Mouse (Mus musculus): ENCODE results near the gene Luc7l3.
A peak's percentile ranks its signal among the peaks of the same experiment; 100 is the strongest.

Luc7l3 gene

GRCm38 (mm10) chr11:94336551-94336950 lies 14.8 kb upstream of the Luc7l3 start:
- no peak for DNase-seq (ENCODE audit: low spot score)

- DNase-seq (ENCODE audit: low spot score), result no peak
These were observed 12.7 kb upstream of the Luc7l3 start for GRCm38 (mm10) chr11:94334386-94334968.

GRCm38 (mm10) chr11:94332726-94333125 lies 10.9 kb upstream of the Luc7l3 start:
- no peak for DNase-seq (ENCODE audit: low spot score)

GRCm38 (mm10) chr11:94330211-94330610 lies 8.4 kb upstream of the Luc7l3 start:
- DNase-seq (ENCODE audit: low spot score), result peak; percentile 40

- peak; percentile 89 for DNase-seq (ENCODE audit: low spot score)
These were observed 7.6 kb upstream of the Luc7l3 start for GRCm38 (mm10) chr11:94329270-94329891.

GRCm38 (mm10) chr11:94328644-94329025 lies 6.8 kb upstream of the Luc7l3 start:
- DNase-seq (ENCODE audit: low spot score), result peak; percentile 56

- DNase-seq (ENCODE audit: low spot score), result peak; percentile 94
These were observed 6.2 kb upstream of the Luc7l3 start, which contains the start of gene Ankrd40 for GRCm38 (mm10) chr11:94327693-94328643. Gene Ankrd40 (plus strand): TSS chr11:94328001.

- DNase-seq (ENCODE audit: low spot score), result peak; percentile 41
These were observed 5.2 kb upstream of the Luc7l3 start for GRCm38 (mm10) chr11:94326961-94327411.

- DNase-seq (ENCODE audit: low spot score), result no peak
These were observed 2.8 kb upstream of the Luc7l3 start for GRCm38 (mm10) chr11:94324618-94325017.

GRCm38 (mm10) chr11:94323271-94323925 lies 1.6 kb upstream of the Luc7l3 start:
- no peak for DNase-seq (ENCODE audit: low spot score)

- no peak for DNase-seq (ENCODE audit: low spot score)
These were observed 848 bp upstream of the Luc7l3 start for GRCm38 (mm10) chr11:94322636-94323035.

GRCm38 (mm10) chr11:94320969-94321930 lies 538 bp downstream of the Luc7l3 start:
- DNase-seq (ENCODE audit: low spot score), result peak; percentile 42

- DNase-seq (ENCODE audit: low spot score), result no peak
These were observed 3.7 kb downstream of the Luc7l3 start for GRCm38 (mm10) chr11:94318056-94318455.

GRCm38 (mm10) chr11:94317515-94317914 lies 4.3 kb downstream of the Luc7l3 start:
- DNase-seq (ENCODE audit: low spot score), result no peak

GRCm38 (mm10) chr11:94317014-94317413 lies 4.8 kb downstream of the Luc7l3 start:
- DNase-seq (ENCODE audit: low spot score), result no peak

GRCm38 (mm10) chr11:94316528-94316927 lies 5.3 kb downstream of the Luc7l3 start:
- no peak for DNase-seq (ENCODE audit: low spot score)

GRCm38 (mm10) chr11:94315308-94315707 lies 6.5 kb downstream of the Luc7l3 start:
- no peak for DNase-seq (ENCODE audit: low spot score)

- no peak for DNase-seq (ENCODE audit: low spot score)
These were observed 7.6 kb downstream of the Luc7l3 start for GRCm38 (mm10) chr11:94314098-94314652.

- DNase-seq (ENCODE audit: low spot score), result no peak
These were observed 9.1 kb downstream of the Luc7l3 start for GRCm38 (mm10) chr11:94312733-94313132.

- no peak for DNase-seq (ENCODE audit: low spot score)
These were observed 26.6 kb downstream of the Luc7l3 start for GRCm38 (mm10) chr11:94294996-94295845.
